Mouse (Mus musculus): ENCODE measurements at regions not wholly inside any gene's neighbourhood (a gene's known extent, or its start where the extent isn't known, plus 50 kb on each side); places are given as distances from the start of the nearest gene placed in this dataset.

DNA sequence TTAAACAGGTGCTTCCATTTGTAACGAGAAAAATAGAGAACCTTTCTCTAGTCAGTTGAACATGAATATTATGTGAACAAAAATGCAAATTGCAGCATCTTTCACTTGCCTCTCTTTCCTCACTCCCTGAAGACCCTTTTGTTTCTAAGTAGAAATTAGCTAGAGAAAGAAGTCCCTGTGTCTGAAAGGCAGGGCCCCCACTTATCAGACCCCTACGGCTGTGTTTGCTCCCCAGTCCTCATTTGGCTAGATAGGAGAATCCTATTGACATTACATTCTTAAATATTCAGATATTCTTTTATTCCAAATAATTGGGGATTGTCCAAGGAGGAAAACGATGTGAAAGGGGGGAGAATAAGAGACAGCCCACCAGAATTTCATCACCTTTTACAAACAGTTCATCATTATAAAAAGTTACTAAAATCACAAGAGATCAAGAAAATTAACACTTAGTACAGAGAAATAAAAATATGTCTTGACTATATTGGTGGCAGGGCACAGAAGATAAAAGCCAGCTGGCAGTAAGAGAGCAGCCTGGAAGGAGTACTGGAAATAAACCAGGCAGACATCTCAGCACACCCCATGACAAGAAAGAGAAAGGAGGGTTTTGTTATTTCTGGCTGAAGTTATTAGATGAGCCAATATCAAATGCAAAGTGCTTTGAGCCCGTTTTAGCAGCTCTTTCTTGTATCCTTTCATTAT lies 687.3 kb upstream of the Nrsn1 start:
- no peaks in the 10 kb centered on the region for H3K27me3 ChIP-seq (ENCODE audit: control insufficient read depth, insufficient read depth, low read length)
- H3K9ac ChIP-seq = no peak overlapping the region
- H3K27ac ChIP-seq = no peak overlapping the region
- WGBS = 56% methylated on average over 4 of the region's 4 CpGs
- H3K4me3 ChIP-seq (replicated peaks; ENCODE audit: low read length) = no peak overlapping the region
- no peaks in the 10 kb centered on the region for H3K4me1 ChIP-seq (replicated peaks; ENCODE audit: control insufficient read depth, insufficient read depth, low read length)
- no peak overlapping the region for H3K4me2 ChIP-seq (replicated peaks)
- DNase-seq (ENCODE audit: low spot score) (no peak), ATAC-seq (ENCODE audit: low FRiP score) (no peak)
- H3K9me3 ChIP-seq (ENCODE audit: control insufficient read depth, low read length) = no peaks in the 10 kb centered on the region
- no peaks in the 10 kb centered on the region for H3K36me3 ChIP-seq (replicated peaks; ENCODE audit: control insufficient read depth, insufficient read depth)

DNA sequence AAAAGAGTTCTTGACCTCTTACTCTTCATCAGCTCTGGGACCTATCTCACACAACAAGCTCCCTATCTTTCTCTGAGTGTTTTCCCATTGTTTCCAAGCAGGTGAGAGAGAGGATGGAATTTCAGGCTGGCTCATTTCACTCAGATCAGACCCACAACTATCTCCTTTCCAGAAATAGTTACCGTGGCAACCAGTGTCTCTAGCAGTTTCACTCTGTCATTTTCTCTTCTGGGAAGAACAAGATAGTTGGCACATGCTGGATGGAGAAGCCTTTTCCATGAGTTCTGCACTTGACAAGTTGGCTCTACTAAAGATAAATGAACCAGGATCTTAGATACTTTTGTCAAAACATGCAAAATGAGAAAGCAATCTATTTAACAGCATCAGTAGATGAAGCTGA lies 667.3 kb upstream of the Nrsn1 start:
- no peak overlapping the region for H3K27ac ChIP-seq
- peak; percentile 42 for DNase-seq (ENCODE audit: low spot score)
- no peak overlapping the region for H3K4me3 ChIP-seq (replicated peaks; ENCODE audit: low read length)
- WGBS = 74% methylated on average over 1 of the region's 1 CpGs
- H3K4me2 ChIP-seq (replicated peaks) = no peak overlapping the region
- peaks cover 12% of the 10 kb centered on the region for H3K4me1 ChIP-seq (replicated peaks; ENCODE audit: control insufficient read depth, insufficient read depth, low read length)
- H3K9me3 ChIP-seq (ENCODE audit: control insufficient read depth, low read length) = no peaks in the 10 kb centered on the region
- no peak for ATAC-seq (ENCODE audit: low FRiP score)
- no peak overlapping the region for H3K9ac ChIP-seq
- no peaks in the 10 kb centered on the region for H3K27me3 ChIP-seq (ENCODE audit: control insufficient read depth, insufficient read depth, low read length)
- H3K36me3 ChIP-seq (replicated peaks; ENCODE audit: control insufficient read depth, insufficient read depth) = no peaks in the 10 kb centered on the region

DNA sequence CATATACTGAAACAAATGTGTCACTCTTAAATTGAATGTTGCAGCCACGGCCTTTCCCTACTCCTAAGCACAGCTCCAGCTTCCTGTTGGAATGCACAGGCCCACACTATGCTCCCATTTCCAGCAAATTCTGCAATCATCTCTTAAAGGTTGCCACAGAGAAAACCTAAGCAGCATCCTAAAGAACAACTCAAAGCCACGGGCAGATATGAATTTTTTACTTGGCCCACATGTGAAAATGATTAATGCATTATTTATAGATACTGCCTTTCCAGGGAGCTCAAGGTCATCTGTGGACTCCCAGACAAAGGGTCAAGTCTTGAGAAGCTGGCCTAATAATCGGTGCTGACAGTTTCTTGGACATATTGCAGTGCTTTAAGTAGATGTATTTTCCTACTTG lies 663.5 kb upstream of the Nrsn1 start:
- H3K9ac ChIP-seq = no peak overlapping the region
- H3K4me1 ChIP-seq (replicated peaks; ENCODE audit: control insufficient read depth, insufficient read depth, low read length) = peaks cover 24% of the 10 kb centered on the region
- no peaks in the 10 kb centered on the region for H3K9me3 ChIP-seq (ENCODE audit: control insufficient read depth, low read length)
- no peak for DNase-seq (ENCODE audit: low spot score)
- H3K27ac ChIP-seq = peak overlapping the region; percentile 79
- no peak overlapping the region for H3K4me2 ChIP-seq (replicated peaks)
- H3K4me3 ChIP-seq (replicated peaks; ENCODE audit: low read length) = no peak overlapping the region
- no peak for ATAC-seq (ENCODE audit: low FRiP score)
- H3K27me3 ChIP-seq (ENCODE audit: control insufficient read depth, insufficient read depth, low read length) = no peaks in the 10 kb centered on the region
- H3K36me3 ChIP-seq (replicated peaks; ENCODE audit: control insufficient read depth, insufficient read depth) = no peaks in the 10 kb centered on the region
- 16% methylated on average over 3 of the region's 3 CpGs for WGBS

DNA sequence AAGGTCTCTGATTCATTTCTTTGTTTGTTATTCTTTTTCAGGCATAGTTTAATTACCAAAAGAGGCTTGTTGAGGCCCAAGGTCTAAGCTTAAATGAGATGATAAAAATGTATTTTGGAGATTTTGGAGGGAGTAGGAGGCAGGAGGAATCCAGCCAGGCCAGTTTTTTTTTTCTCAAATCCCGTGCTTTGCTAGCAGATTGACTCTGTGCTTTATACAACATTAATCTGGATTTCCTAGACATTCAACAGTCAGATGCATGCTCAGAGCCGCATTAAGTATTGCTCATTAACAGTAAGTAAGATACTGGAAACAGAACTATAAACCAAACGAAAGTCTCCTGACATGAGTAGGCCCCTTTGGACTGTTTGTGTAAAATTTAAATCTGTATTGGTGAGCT lies 662.9 kb upstream of the Nrsn1 start:
- Histone ChIP-seq H3K4me1 (replicated peaks; ENCODE audit: control insufficient read depth, insufficient read depth, low read length) (peaks cover 24% of the 10 kb centered on the region), H3K9me3 (ENCODE audit: control insufficient read depth, low read length) (no peaks in the 10 kb centered on the region), H3K27ac (peak overlapping the region; percentile 79), H3K9ac (no peak overlapping the region), H3K36me3 (replicated peaks; ENCODE audit: control insufficient read depth, insufficient read depth) (no peaks in the 10 kb centered on the region), H3K4me3 (replicated peaks; ENCODE audit: low read length) (no peak overlapping the region), H3K27me3 (ENCODE audit: control insufficient read depth, insufficient read depth, low read length) (no peaks in the 10 kb centered on the region), H3K4me2 (replicated peaks) (no peak overlapping the region)
- 17% methylated on average over 3 of the region's 3 CpGs for WGBS
- peak; percentile 56 for DNase-seq (ENCODE audit: low spot score)
- peak; percentile 12; the same call in 1 of the 2 replicates for ATAC-seq (ENCODE audit: low FRiP score)

DNA sequence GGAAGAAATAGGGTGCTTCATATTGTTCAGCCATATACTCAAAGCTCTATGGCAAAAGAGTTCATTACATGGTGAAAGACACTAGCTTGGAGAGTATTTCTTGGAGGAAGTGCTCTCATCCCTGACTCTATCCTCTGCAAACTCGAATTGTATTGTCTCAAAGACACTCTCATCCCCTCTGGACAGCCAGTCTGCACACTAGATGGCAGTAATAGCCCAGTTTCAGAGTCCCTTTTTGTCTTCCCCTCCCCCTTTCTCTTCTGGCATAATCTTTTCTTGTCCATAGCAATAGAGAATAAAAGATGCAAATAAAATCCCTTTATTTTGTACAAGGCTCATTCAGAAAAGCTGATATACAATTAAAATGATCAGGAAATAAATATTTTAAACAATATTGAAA lies 662.5 kb upstream of the Nrsn1 start:
- no peaks in the 10 kb centered on the region for H3K36me3 ChIP-seq (replicated peaks; ENCODE audit: control insufficient read depth, insufficient read depth)
- DNase-seq (ENCODE audit: low spot score) (peak; percentile 98), ATAC-seq (ENCODE audit: low FRiP score) (peak; percentile 88)
- peaks cover 24% of the 10 kb centered on the region for H3K4me1 ChIP-seq (replicated peaks; ENCODE audit: control insufficient read depth, insufficient read depth, low read length)
- H3K9ac ChIP-seq = no peak overlapping the region
- no peaks in the 10 kb centered on the region for H3K27me3 ChIP-seq (ENCODE audit: control insufficient read depth, insufficient read depth, low read length)
- H3K4me2 ChIP-seq (replicated peaks) = no peak overlapping the region
- WGBS = 0% methylated on average over 1 of the region's 1 CpGs
- H3K9me3 ChIP-seq (ENCODE audit: control insufficient read depth, low read length) = no peaks in the 10 kb centered on the region
- H3K27ac ChIP-seq = peak overlapping the region; percentile 79
- H3K4me3 ChIP-seq (replicated peaks; ENCODE audit: low read length) = no peak overlapping the region

DNA sequence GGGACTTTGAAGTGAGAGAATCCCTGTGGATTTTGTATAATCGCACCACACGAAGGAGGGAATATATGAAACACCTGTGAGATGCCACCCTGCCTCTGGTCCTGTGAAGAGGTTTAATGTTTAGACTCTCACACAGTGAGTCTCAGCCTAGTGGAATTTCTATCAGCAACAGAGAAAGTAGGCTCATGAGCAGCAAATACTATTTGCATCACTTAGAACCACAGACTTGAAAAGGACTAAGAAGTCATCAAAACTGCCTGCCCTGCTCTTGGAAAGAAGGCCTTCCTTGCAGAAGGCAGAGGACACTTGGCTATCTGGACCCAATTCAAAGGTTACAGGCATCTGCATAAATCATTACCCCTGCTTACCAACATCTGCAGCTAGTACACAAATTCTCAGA lies 662.1 kb upstream of the Nrsn1 start:
- DNase-seq (ENCODE audit: low spot score) (no peak), ATAC-seq (ENCODE audit: low FRiP score) (peak; percentile 41; the same call in 1 of the 2 replicates)
- Histone ChIP-seq H3K4me2 (replicated peaks) (no peak overlapping the region), H3K36me3 (replicated peaks; ENCODE audit: control insufficient read depth, insufficient read depth) (no peaks in the 10 kb centered on the region), H3K4me3 (replicated peaks; ENCODE audit: low read length) (no peak overlapping the region), H3K27me3 (ENCODE audit: control insufficient read depth, insufficient read depth, low read length) (no peaks in the 10 kb centered on the region), H3K9ac (no peak overlapping the region), H3K27ac (peak overlapping the region; percentile 27; the same call in 1 of the 2 replicates), H3K4me1 (replicated peaks; ENCODE audit: control insufficient read depth, insufficient read depth, low read length) (peaks cover 24% of the 10 kb centered on the region), H3K9me3 (ENCODE audit: control insufficient read depth, low read length) (no peaks in the 10 kb centered on the region)
- 29% methylated on average over 2 of the region's 2 CpGs for WGBS

DNA sequence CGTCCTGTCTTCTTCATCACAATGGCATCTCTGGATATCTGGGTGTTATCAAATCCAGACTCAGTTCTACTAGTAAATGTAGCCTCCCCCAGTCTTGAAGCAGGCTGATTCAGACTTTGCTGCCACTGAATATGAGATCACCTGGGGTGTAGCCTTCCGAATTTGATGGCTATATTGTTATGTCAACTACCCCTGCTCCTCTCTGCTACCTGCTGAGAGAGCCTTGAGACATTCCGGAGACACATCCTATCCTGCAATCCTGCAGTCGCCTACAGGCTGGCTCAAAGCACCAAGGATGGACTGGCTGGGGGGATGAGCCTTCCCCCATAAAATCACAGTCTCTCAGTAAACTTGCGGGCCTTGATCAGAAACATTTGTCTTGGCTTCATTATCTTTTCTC lies 655.4 kb upstream of the Nrsn1 start:
- H3K4me1 ChIP-seq (replicated peaks; ENCODE audit: control insufficient read depth, insufficient read depth, low read length) = no peaks in the 10 kb centered on the region
- H3K4me2 ChIP-seq (replicated peaks) = no peak overlapping the region
- H3K4me3 ChIP-seq (replicated peaks; ENCODE audit: low read length) = no peak overlapping the region
- DNase-seq (ENCODE audit: low spot score) = no peak
- no peak for ATAC-seq (ENCODE audit: low FRiP score)
- H3K9me3 ChIP-seq (ENCODE audit: control insufficient read depth, low read length) = no peaks in the 10 kb centered on the region
- H3K36me3 ChIP-seq (replicated peaks; ENCODE audit: control insufficient read depth, insufficient read depth) = no peaks in the 10 kb centered on the region
- WGBS = 86% methylated on average over 5 of the region's 5 CpGs
- H3K9ac ChIP-seq = no peak overlapping the region
- no peaks in the 10 kb centered on the region for H3K27me3 ChIP-seq (ENCODE audit: control insufficient read depth, insufficient read depth, low read length)
- H3K27ac ChIP-seq = no peak overlapping the region

DNA sequence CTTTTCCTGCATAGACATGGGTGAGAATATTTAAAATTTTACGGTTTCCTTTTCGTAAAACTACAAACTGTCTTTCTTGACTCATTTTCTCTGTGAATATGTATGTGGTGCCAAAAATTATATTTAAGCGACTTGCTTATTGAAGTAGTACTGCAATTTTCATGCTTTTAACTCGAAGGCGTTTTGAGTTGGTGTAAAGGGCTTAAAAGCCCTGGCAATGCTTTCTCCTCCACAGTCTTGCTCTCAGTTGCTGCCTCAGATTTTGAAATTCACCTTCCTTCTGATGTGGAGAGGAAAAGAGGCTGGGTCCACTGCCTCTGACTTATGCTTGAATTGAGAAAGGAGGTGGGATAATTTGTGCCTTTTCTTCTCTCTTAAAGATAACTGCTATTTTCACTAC lies 629.6 kb upstream of the Nrsn1 start:
- DNase-seq (ENCODE audit: low spot score) (no peak), ATAC-seq (ENCODE audit: low FRiP score) (no peak)
- H3K9ac ChIP-seq = no peak overlapping the region

DNA sequence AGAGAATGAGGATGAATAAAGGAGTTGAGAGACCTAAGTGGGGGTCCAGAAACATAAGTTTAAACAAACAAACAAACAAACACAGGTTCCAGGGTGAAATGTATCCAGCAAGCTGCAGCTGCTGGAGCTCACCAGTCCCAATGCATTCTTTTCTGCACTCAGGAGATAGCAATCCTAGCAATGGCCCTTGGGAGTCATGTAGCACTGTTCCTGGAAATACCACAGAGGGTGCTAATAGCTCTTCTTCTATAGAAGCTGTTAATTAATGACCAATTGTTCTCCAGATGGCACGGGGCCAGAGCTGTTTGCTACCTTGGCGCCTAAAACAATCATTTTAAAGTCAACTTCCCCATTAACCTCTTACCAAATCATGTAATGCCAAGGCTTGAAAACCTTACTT lies 622.8 kb upstream of the Nrsn1 start:
- DNase-seq (ENCODE audit: low spot score) = no peak
- no peaks in the 10 kb centered on the region for H3K27me3 ChIP-seq (ENCODE audit: control insufficient read depth, insufficient read depth, low read length)
- H3K4me1 ChIP-seq (replicated peaks; ENCODE audit: control insufficient read depth, insufficient read depth, low read length) = no peaks in the 10 kb centered on the region
- no peak overlapping the region for H3K4me2 ChIP-seq (replicated peaks)
- ATAC-seq (ENCODE audit: low FRiP score) = no peak
- no peak overlapping the region for H3K9ac ChIP-seq
- no peak overlapping the region for H3K27ac ChIP-seq
- H3K36me3 ChIP-seq (replicated peaks; ENCODE audit: control insufficient read depth, insufficient read depth) = no peaks in the 10 kb centered on the region
- WGBS = 48% methylated on average over 2 of the region's 2 CpGs
- H3K4me3 ChIP-seq (replicated peaks; ENCODE audit: low read length) = no peak overlapping the region
- no peaks in the 10 kb centered on the region for H3K9me3 ChIP-seq (ENCODE audit: control insufficient read depth, low read length)

More for the DNA sequence above, 629.6 kb upstream of the Nrsn1 start:
- no peak overlapping the region for H3K4me2 ChIP-seq (replicated peaks)
- WGBS = 91% methylated on average over 5 of the region's 5 CpGs
- H3K36me3 ChIP-seq (replicated peaks; ENCODE audit: control insufficient read depth, insufficient read depth) = no peaks in the 10 kb centered on the region
- no peaks in the 10 kb centered on the region for H3K9me3 ChIP-seq (ENCODE audit: control insufficient read depth, low read length)
- no peak overlapping the region for H3K27ac ChIP-seq
- H3K27me3 ChIP-seq (ENCODE audit: control insufficient read depth, insufficient read depth, low read length) = no peaks in the 10 kb centered on the region
- H3K4me3 ChIP-seq (replicated peaks; ENCODE audit: low read length) = no peak overlapping the region
- no peaks in the 10 kb centered on the region for H3K4me1 ChIP-seq (replicated peaks; ENCODE audit: control insufficient read depth, insufficient read depth, low read length)

DNA sequence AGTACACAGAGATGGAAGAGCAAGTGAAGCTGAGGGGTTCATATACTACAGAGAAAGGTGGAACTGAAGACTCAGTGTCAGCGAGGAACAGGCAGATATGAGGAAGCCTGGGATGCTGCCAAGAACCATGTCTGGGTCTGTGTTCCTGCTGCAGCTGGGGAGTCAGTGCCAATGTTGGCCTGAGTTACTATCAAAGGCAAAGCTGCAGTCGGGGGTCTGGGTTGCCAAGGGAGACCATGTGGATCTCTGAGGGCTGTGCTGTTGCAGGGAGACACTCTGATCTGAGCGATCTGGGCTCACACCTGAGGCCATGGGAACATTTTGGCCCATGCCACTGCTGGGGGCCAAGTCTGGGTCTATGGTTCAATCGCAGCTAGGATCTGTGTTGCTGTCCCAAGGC lies 612.5 kb upstream of the Nrsn1 start:
- DNase-seq (ENCODE audit: low spot score) (no peak), ATAC-seq (ENCODE audit: low FRiP score) (peak; percentile 53; the same call in 1 of the 2 replicates)
- WGBS = 57% methylated on average over 4 of the region's 4 CpGs
- no peak overlapping the region for H3K4me3 ChIP-seq (replicated peaks; ENCODE audit: low read length)
- no peaks in the 10 kb centered on the region for H3K4me1 ChIP-seq (replicated peaks; ENCODE audit: control insufficient read depth, insufficient read depth, low read length)
- no peaks in the 10 kb centered on the region for H3K9me3 ChIP-seq (ENCODE audit: control insufficient read depth, low read length)
- no peak overlapping the region for H3K4me2 ChIP-seq (replicated peaks)
- no peaks in the 10 kb centered on the region for H3K36me3 ChIP-seq (replicated peaks; ENCODE audit: control insufficient read depth, insufficient read depth)
- H3K27ac ChIP-seq = no peak overlapping the region
- no peaks in the 10 kb centered on the region for H3K27me3 ChIP-seq (ENCODE audit: control insufficient read depth, insufficient read depth, low read length)
- H3K9ac ChIP-seq = no peak overlapping the region

All from hindbrain, embryonic 14.5 days (tissue).